Comparison of ENCODE assay signal across 1 mouse cellular context in the genomic region with DNA sequence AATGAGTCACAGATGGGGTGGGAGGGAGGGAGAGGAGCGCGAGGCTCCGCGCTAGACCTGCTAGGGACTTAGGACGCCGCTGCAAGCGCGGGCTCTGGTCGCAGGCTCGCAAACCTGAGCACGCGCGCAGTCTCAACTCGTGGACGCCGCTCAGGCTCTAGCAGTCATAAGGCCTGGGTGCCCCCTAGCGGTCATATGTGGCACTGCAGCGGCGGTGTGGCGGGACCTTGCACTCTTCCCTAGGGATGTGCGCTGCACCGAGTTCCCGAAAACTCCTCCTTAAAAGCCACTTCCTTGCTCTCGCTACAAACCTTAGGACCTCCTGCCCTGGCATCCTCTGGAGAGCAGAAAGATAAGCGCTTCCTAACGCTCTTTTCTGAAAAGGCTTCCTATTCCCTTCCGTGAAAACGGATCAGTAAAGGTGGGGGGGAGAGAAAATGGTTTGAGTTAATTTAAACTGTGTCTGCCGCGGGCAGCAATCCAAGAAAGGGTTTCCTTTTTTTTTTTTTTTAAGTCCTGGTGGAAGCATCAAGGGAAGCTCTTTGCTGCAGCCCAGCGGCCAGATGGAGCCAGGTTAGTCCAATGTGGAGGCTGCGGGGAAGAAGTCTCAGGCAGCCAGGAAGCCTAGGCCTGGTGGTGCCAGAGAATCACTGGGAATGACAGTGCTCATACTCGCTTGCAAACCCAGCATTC.
TF ChIP-seq lines count a peak whose summit lies in the region.

No protein-coding gene starts in this region.

TF ChIP-seq in CH12.LX, 34 proteins besides CTCF, POLR2A, EP300 and RAD21:
- no peak for TF ChIP-seq MAZ (IDR thresholded peaks at IDR 0.05; ENCODE audit: low read depth, low read length)
- TF ChIP-seq ELF1 (IDR thresholded peaks at IDR 0.05; ENCODE audit: low read depth, low read length): no peak
- no peak for TF ChIP-seq USF1 (IDR thresholded peaks at IDR 0.05; ENCODE audit: low read depth, low read length)
- no peak for TF ChIP-seq E2F4 (IDR thresholded peaks at IDR 0.05; ENCODE audit: insufficient replicate concordance, low read depth, low read length)
- no peak for TF ChIP-seq UBTF (IDR thresholded peaks at IDR 0.05; ENCODE audit: low read depth, low read length)
- no peak for TF ChIP-seq TBP (conservative IDR thresholded peaks at IDR 0.05; ENCODE audit: low read depth, low read length)
- TF ChIP-seq ZNF384 (IDR thresholded peaks at IDR 0.05; ENCODE audit: low read depth, low read length): peak; percentile 64
- no peak for TF ChIP-seq MAFK (IDR thresholded peaks at IDR 0.05; ENCODE audit: insufficient replicate concordance, low read length)
- no peak for TF ChIP-seq ZMIZ1 (IDR thresholded peaks at IDR 0.05; ENCODE audit: low read depth, low read length)
- TF ChIP-seq MXI1 (IDR thresholded peaks at IDR 0.05; ENCODE audit: low read depth, low read length): no peak
- TF ChIP-seq MAX (IDR thresholded peaks at IDR 0.05; ENCODE audit: low read length): peak; percentile 44; the same call in 1 of the 2 replicates
- TF ChIP-seq MYC (IDR thresholded peaks at IDR 0.05; ENCODE audit: low read depth, low read length): peak; percentile 59; the same call in 1 of the 2 replicates
- TF ChIP-seq NRF1 (IDR thresholded peaks at IDR 0.05; ENCODE audit: low read depth, low read length): peak; percentile 78
- peak; percentile 67 for TF ChIP-seq SMC3 (IDR thresholded peaks at IDR 0.05; ENCODE audit: low read depth, low read length)
- 0 out of 2 replicates have a peak, but pooled peaks have one; percentile 8 for TF ChIP-seq BHLHE40 (IDR thresholded peaks at IDR 0.05; ENCODE audit: low read depth, low read length)
